Mouse (Mus musculus) liver, embryonic 15.5 days (tissue): ENCODE measurements around the gene Csad. TPM values are rescaled to one million over a fixed set of nuclear protein-coding genes. Genes with fewer than 3 reads are reported as not detected.

Experiments used
- ATAC-seq: fragments of 200-750 bp; cut with Nextera tagmentation; 2 replicates; pipeline ENCODE4 v1.8.0; 2017; ENCODE audit warnings: moderate number of reproducible peaks, mild to moderate bottlenecking, moderate library complexity; ENCODE audit not compliant: insufficient read depth
- H3K27ac ChIP-seq: fragments of 300-500 bp; sonication (generic); replicated peaks from 2 replicates; pipeline ENCODE4 v1.5.1; 2015; ENCODE audit warnings: mild to moderate bottlenecking, inconsistent platforms
- H3K27me3 ChIP-seq: fragments of 300-500 bp; sonication (generic); 2 replicates; pipeline ENCODE4 v1.6.1; 2015; ENCODE audit warnings: mild to moderate bottlenecking, inconsistent platforms
- H3K36me3 ChIP-seq: fragments of 300-500 bp; sonication (generic); replicated peaks from 2 replicates; pipeline ENCODE4 v1.6.1; 2015; ENCODE audit warnings: moderate library complexity, mild to moderate bottlenecking, inconsistent platforms
- H3K4me1 ChIP-seq: fragments of 300-500 bp; sonication (generic); replicated peaks from 2 replicates; pipeline ENCODE4 v1.6.1; 2015; ENCODE audit warnings: inconsistent platforms
- H3K4me2 ChIP-seq: fragments of 300-500 bp; sonication (generic); 2 replicates; pipeline ENCODE4 v1.6.1; 2015; ENCODE audit warnings: moderate library complexity, mild to moderate bottlenecking, inconsistent platforms
- H3K4me3 ChIP-seq: fragments of 300-500 bp; sonication (generic); replicated peaks from 2 replicates; pipeline ENCODE4 v1.5.1; 2015; ENCODE audit warnings: mild to moderate bottlenecking, inconsistent platforms
- H3K9ac ChIP-seq: fragments of 300-500 bp; sonication (generic); 2 replicates; pipeline ENCODE4 v1.6.1; 2015; ENCODE audit warnings: moderate library complexity, mild to moderate bottlenecking, inconsistent platforms
- H3K9me3 ChIP-seq: fragments of 300-500 bp; sonication (generic); replicated peaks from 2 replicates; pipeline ENCODE4 v1.6.1; 2016; ENCODE audit warnings: inconsistent platforms
- WGBS: fragments of 180-500 bp; shearing (Covaris S2); methylation state at CpG from one replicate; pipeline ENCODE4 v1.1.7; 2015; ENCODE audit warnings: mixed read lengths; ENCODE audit not compliant: insufficient replicate concordance; 5-methylcytosine and 5-hydroxymethylcytosine counted together
- polyA plus RNA-seq: library from polyadenylated mRNA; unstranded; fragments of >200 nt; fragmentation: Nextera tagmentation; extraction: Ambion mirVana; gene quantifications from 2 replicates; pipeline ENCODE4 v1.2.1, GENCODE M21; 2015

The Csad gene
- polyA plus RNA-seq: 40.5 and 56.5 TPM in 2 replicates

- H3K4me2 ChIP-seq: peak within 1 kb of the TSS; percentile 96
- H3K4me3 ChIP-seq: peak within 1 kb of the TSS; percentile 91
- peak within 1 kb of the TSS; percentile 89 for H3K9ac ChIP-seq
- H3K9me3 ChIP-seq: no peaks in the 10 kb centered on the region
- peaks cover 50% of the 10 kb centered on the region for H3K36me3 ChIP-seq
- 73% methylated on average over 19 of the region's 19 CpGs for WGBS
- no peaks in the 10 kb centered on the region for H3K27me3 ChIP-seq
- ATAC-seq: no peak
- peaks cover 52% of the 10 kb centered on the region for H3K4me1 ChIP-seq
- peak within 1 kb of the TSS; percentile 97 for H3K27ac ChIP-seq
These were observed at the start of gene Csad for GRCm38 (mm10) chr15:102204674-102205505. Gene Csad (minus strand): TSS chr15:102204724.

- H3K27ac ChIP-seq: no peak overlapping the region
- H3K9me3 ChIP-seq: no peaks in the 10 kb centered on the region
- H3K4me1 ChIP-seq: peaks cover 24% of the 10 kb centered on the region
- H3K36me3 ChIP-seq: no peaks in the 10 kb centered on the region
- 62% methylated on average over 5 of the region's 5 CpGs for WGBS
- no peak for ATAC-seq
- H3K4me2 ChIP-seq: no peak overlapping the region
- H3K27me3 ChIP-seq: peaks cover 98% of the 10 kb centered on the region
- H3K4me3 ChIP-seq: no peak overlapping the region
- no peak overlapping the region for H3K9ac ChIP-seq
These were observed 46.0 kb upstream of the Csad start for GRCm38 (mm10) chr15:102250521-102250920.

- no peak overlapping the region for H3K4me3 ChIP-seq
These were observed 45.4 kb upstream of the Csad start for GRCm38 (mm10) chr15:102249967-102250366.

GRCm38 (mm10) chr15:102249251-102249691, 44.7 kb upstream of the Csad start:
- WGBS: 4% methylated on average over 13 of the region's 13 CpGs
- ATAC-seq: no peak
- H3K4me3 ChIP-seq: no peak overlapping the region
- peaks cover 98% of the 10 kb centered on the region for H3K27me3 ChIP-seq
- peak overlapping the region; percentile 30; the same call in 1 of the 2 replicates for H3K4me2 ChIP-seq
- no peaks in the 10 kb centered on the region for H3K9me3 ChIP-seq
- H3K27ac ChIP-seq: no peak overlapping the region
- peaks cover 35% of the 10 kb centered on the region for H3K4me1 ChIP-seq
- no peak overlapping the region for H3K9ac ChIP-seq
- no peaks in the 10 kb centered on the region for H3K36me3 ChIP-seq

More at GRCm38 (mm10) chr15:102249967-102250366, 45.4 kb upstream of the Csad start:
- H3K9me3 ChIP-seq: no peaks in the 10 kb centered on the region
- no peak overlapping the region for H3K9ac ChIP-seq
- H3K4me1 ChIP-seq: peaks cover 29% of the 10 kb centered on the region
- no peak overlapping the region for H3K4me2 ChIP-seq
- no peak overlapping the region for H3K27ac ChIP-seq
- WGBS: 55% methylated on average over 9 of the region's 9 CpGs
- no peaks in the 10 kb centered on the region for H3K36me3 ChIP-seq
- peaks cover 98% of the 10 kb centered on the region for H3K27me3 ChIP-seq
- no peak for ATAC-seq

GRCm38 (mm10) chr15:102248812-102249191, 44.3 kb upstream of the Csad start:
- no peak overlapping the region for H3K4me2 ChIP-seq
- H3K9me3 ChIP-seq: no peaks in the 10 kb centered on the region
- H3K4me3 ChIP-seq: no peak overlapping the region
- peaks cover 36% of the 10 kb centered on the region for H3K4me1 ChIP-seq
- no peak for ATAC-seq
- 21% methylated on average over 3 of the region's 3 CpGs for WGBS
- H3K27ac ChIP-seq: no peak overlapping the region
- H3K9ac ChIP-seq: no peak overlapping the region
- peaks cover 98% of the 10 kb centered on the region for H3K27me3 ChIP-seq
- no peaks in the 10 kb centered on the region for H3K36me3 ChIP-seq

GRCm38 (mm10) chr15:102248131-102248811, 43.7 kb upstream of the Csad start:
- H3K4me3 ChIP-seq: peak overlapping the region; percentile 56
- peaks cover 39% of the 10 kb centered on the region for H3K4me1 ChIP-seq
- H3K27me3 ChIP-seq: peaks cover 98% of the 10 kb centered on the region
- no peak for ATAC-seq
- peak overlapping the region; percentile 74 for H3K4me2 ChIP-seq
- 0 out of 2 replicates have a peak overlapping the region, but pooled peaks have one; percentile 25 for H3K9ac ChIP-seq
- 0 out of 2 replicates have a peak overlapping the region, but pooled peaks have one; percentile 80 for H3K27ac ChIP-seq
- 10% methylated on average over 8 of the region's 8 CpGs for WGBS
- H3K36me3 ChIP-seq: no peaks in the 10 kb centered on the region
- H3K9me3 ChIP-seq: no peaks in the 10 kb centered on the region

- no peaks in the 10 kb centered on the region for H3K36me3 ChIP-seq
- H3K4me3 ChIP-seq: peak overlapping the region; percentile 56
- peaks cover 47% of the 10 kb centered on the region for H3K4me1 ChIP-seq
- ATAC-seq: peak; percentile 43
- H3K9ac ChIP-seq: peak overlapping the region; percentile 25; the same call in 1 of the 2 replicates
- under 1% methylated on average over 60 of the region's 65 CpGs for WGBS
- H3K27ac ChIP-seq: peak overlapping the region; percentile 80
- no peaks in the 10 kb centered on the region for H3K9me3 ChIP-seq
- H3K27me3 ChIP-seq: peaks cover 100% of the 10 kb centered on the region
- peak overlapping the region; percentile 74 for H3K4me2 ChIP-seq
These were observed 43.0 kb upstream of the Csad start for GRCm38 (mm10) chr15:102247252-102248130.

GRCm38 (mm10) chr15:102246866-102247251, 42.3 kb upstream of the Csad start:
- ATAC-seq: peak; percentile 53
- Histone ChIP-seq H3K4me2 (peak overlapping the region; percentile 74), H3K27me3 (peaks cover 100% of the 10 kb centered on the region), H3K27ac (peak overlapping the region; percentile 80), H3K9me3 (no peaks in the 10 kb centered on the region), H3K36me3 (no peaks in the 10 kb centered on the region), H3K9ac (no peak overlapping the region), H3K4me3 (peak overlapping the region; percentile 56), H3K4me1 (peaks cover 48% of the 10 kb centered on the region)
- WGBS: under 1% methylated on average over 35 of the region's 35 CpGs

GRCm38 (mm10) chr15:102245891-102246741, 41.6 kb upstream of the Csad start:
- under 1% methylated on average over 38 of the region's 44 CpGs for WGBS
- H3K9ac ChIP-seq: peak overlapping the region; percentile 33; the same call in 1 of the 2 replicates

GRCm38 (mm10) chr15:102245461-102245881, 40.9 kb upstream of the Csad start:
- H3K9ac ChIP-seq: peak overlapping the region; percentile 33; the same call in 1 of the 2 replicates
- 19% methylated on average over 14 of the region's 14 CpGs for WGBS
- peaks cover 97% of the 10 kb centered on the region for H3K27me3 ChIP-seq
- H3K9me3 ChIP-seq: no peaks in the 10 kb centered on the region
- H3K4me3 ChIP-seq: peak overlapping the region; percentile 56
- ATAC-seq: no peak
- peak overlapping the region; percentile 80 for H3K27ac ChIP-seq
- H3K4me1 ChIP-seq: peaks cover 48% of the 10 kb centered on the region
- H3K4me2 ChIP-seq: peak overlapping the region; percentile 74
- H3K36me3 ChIP-seq: no peaks in the 10 kb centered on the region

More at GRCm38 (mm10) chr15:102245891-102246741, 41.6 kb upstream of the Csad start:
- Histone ChIP-seq H3K4me2 (peak overlapping the region; percentile 74), H3K9me3 (no peaks in the 10 kb centered on the region), H3K27me3 (peaks cover 97% of the 10 kb centered on the region), H3K4me1 (peaks cover 48% of the 10 kb centered on the region), H3K36me3 (no peaks in the 10 kb centered on the region), H3K4me3 (peak overlapping the region; percentile 56), H3K27ac (peak overlapping the region; percentile 80)
- ATAC-seq: peak; percentile 53
